Mouse (Mus musculus) T-helper 17 cell (primary cell): Measurements from ENCODE around the gene Acot2.
"Not testable (repeated sequence)": the region's sequence is repeated elsewhere in the genome, so short reads cannot be mapped to it uniquely, and the experiment has no call there.

ENCODE experiments used
- in situ Hi-C, 2 experiments: fragments of 300-600 bp; cut with MboI, MseI; formaldehyde crosslinking; loops; 1 replicate in 1 of 2; 2 replicates in 1 of 2; pipeline ENCODE4 v1.15.1; 2025; ENCODE audit warnings: high pct_unique_total_duplicates in 2 of 2

Gene Acot2

DNA sequence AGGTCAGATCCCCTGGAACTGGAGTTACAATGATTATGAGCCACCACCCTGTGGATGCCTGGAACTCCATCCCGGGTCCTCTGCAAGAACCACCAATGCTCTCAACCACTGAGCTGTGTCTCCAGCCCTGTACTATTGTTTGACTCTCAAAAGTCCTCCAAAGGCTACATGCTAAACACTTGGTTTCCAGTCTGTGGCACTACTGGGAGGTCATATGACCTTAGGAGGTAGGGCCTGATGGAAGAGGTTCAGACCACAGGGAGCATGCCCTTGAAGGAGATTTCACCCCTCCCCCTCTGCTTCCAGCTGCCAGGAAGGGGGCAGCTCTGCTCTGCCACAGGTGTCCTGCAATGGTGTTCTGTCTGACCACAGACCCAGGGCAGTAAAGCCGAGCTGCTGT, 45.6 kb downstream of the Acot2 start:
- in situ Hi-C loops, result not testable (repeated sequence)

DNA sequence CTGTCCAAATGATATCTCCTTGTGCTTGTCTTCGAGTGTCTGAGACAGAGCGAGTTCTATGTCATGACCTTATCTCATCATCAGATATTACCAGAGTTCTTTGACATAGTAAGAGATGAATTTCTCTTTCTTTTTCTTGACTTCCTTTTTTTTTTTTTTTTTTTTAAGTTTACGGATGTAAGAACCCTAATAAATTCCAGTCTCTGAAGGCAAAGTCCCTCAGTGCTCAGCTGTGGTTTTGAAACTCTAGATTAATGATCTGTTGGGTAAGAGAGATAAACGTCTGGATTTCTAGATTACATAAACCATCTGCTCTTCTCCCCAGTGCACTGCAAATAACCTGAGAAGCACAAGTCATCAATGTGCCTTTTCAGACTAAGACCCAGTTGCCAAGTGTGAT, 46.4 kb downstream of the Acot2 start:
- in situ Hi-C loops, result no loop called here

DNA sequence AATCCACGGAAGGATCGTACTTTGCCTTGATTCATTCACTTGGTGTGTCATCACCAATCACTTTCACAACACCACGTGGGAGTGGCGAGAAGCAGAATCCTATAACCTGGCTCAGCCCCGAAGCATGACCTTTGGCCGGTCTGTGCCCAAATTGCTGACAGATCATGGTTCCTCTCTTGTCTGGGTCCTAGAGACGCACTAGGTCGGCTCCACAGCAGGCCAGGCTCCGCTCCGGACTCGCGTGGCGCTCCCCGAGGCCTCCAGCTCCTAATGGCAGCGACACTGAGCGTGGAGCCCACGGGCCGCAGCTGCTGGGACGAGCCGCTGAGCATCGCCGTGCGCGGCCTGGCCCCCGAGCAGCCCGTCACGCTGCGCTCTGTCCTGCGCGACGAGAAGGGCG, 50.6 kb downstream of the Acot2 start, which contains the start of gene Acot4:
Acot4 (plus strand) TSS at position 139 of the 400 bp plus-strand sequence.
- in situ Hi-C loops, result not testable (repeated sequence)

DNA sequence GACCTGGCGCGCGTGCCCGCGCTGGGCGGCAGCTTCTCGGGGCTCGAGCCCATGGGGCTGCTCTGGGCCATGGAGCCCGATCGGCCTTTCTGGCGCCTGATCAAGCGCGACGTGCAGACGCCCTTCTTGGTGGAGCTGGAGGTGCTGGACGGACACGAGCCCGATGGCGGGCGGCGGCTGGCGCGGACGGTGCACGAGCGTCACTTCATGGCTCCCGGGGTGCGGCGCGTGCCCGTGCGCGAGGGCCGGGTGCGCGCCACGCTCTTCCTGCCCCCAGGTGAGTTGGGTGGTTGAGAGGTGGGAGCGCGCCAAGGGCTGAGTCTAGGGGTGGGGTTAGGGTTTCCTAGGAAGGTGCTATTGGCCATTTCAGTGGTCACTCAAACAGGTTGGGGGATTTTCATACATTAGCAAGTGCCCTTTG, 51.0 kb downstream of the Acot2 start, which contains the start of gene Gm49366:
Gm49366 (plus strand) TSS at position 245 of the 421 bp plus-strand sequence.
- in situ Hi-C loops, result not testable (repeated sequence)

DNA sequence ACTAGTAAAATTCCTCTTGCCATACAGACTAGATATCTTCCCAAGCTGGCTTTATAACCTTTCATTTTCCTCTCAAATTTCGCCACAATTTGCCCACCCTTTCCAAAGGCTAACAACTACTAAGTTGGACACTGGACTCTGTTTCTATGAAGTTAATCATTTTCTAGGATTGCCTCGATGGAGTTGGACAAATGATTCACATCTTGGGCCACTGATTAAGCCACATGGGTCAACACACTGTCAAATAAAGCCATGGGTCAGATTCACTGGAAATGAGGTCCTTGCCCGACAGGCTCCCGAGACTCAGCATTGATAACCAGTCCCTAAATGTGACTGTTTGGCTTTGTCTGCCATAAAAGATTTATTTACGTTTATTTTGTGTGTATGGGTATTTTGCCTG, 54.6 kb downstream of the Acot2 start:
- in situ Hi-C loops, result loop anchor here (5.0 kb wide), 1 partner anchor 70 kb away; no protein-coding TSS in a partner anchor
